Mouse (Mus musculus) midbrain, embryonic 15.5 days (tissue): ENCODE results near the gene L2hgdh. TPM values are rescaled to one million over a fixed set of nuclear protein-coding genes. Genes with fewer than 3 reads are reported as not detected.

Experiments used
- ATAC-seq: fragments of 200-750 bp; cut with Nextera tagmentation; replicated peaks from 2 replicates; pipeline ENCODE4 v1.8.0; 2017; ENCODE audit warnings: moderate TSS enrichment
- H3K27ac ChIP-seq: fragments of 300-500 bp; sonication (generic); 2 replicates; pipeline ENCODE4 v1.5.1; 2015; ENCODE audit warnings: mild to moderate bottlenecking, inconsistent platforms
- H3K27me3 ChIP-seq: fragments of 300-500 bp; sonication (generic); replicated peaks from 2 replicates; pipeline ENCODE4 v1.6.1; 2015; ENCODE audit warnings: inconsistent platforms
- H3K36me3 ChIP-seq: fragments of 300-500 bp; sonication (generic); replicated peaks from 2 replicates; pipeline ENCODE4 v1.6.1; 2015; ENCODE audit warnings: inconsistent platforms
- H3K4me1 ChIP-seq: fragments of 300-500 bp; sonication (generic); 2 replicates; pipeline ENCODE4 v1.6.1; 2015; ENCODE audit warnings: inconsistent platforms
- H3K4me2 ChIP-seq: fragments of 300-500 bp; sonication (generic); 2 replicates; pipeline ENCODE4 v1.6.1; 2015; ENCODE audit warnings: inconsistent platforms, mild to moderate bottlenecking, moderate library complexity
- H3K4me3 ChIP-seq: fragments of 300-500 bp; sonication (generic); 2 replicates; pipeline ENCODE4 v1.5.1; 2015; ENCODE audit warnings: mild to moderate bottlenecking, inconsistent platforms
- H3K9ac ChIP-seq: fragments of 300-500 bp; sonication (generic); 2 replicates; pipeline ENCODE4 v1.6.1; 2015; ENCODE audit warnings: mild to moderate bottlenecking, inconsistent platforms
- H3K9me3 ChIP-seq: fragments of 300-500 bp; sonication (generic); 2 replicates; pipeline ENCODE4 v1.6.1; 2016; ENCODE audit warnings: inconsistent platforms
- WGBS: fragments of 180-500 bp; shearing (Covaris S2); methylation state at CpG from one replicate; pipeline ENCODE4 v1.1.7; 2015; ENCODE audit warnings: mixed read lengths; 5-methylcytosine and 5-hydroxymethylcytosine counted together
- polyA plus RNA-seq: library from polyadenylated mRNA; unstranded; fragments of >200 nt; fragmentation: Nextera tagmentation; extraction: Ambion mirVana; gene quantifications from 2 replicates; pipeline ENCODE4 v1.2.1, GENCODE M21; 2015

L2hgdh gene
- polyA plus RNA-seq: 14.3 and 14.5 TPM in 2 replicates

GRCm38 (mm10) chr12:69724711-69725460 is at the start of gene L2hgdh, which contains the start of gene Atp5s:
Gene L2hgdh, minus strand, starts transcription at chr12:69724873.
Gene Atp5s, plus strand, starts transcription at chr12:69724950.
- Histone ChIP-seq H3K4me3 (peak within 1 kb of the TSS; percentile 80), H3K27me3 (no peaks in the 10 kb centered on the region), H3K9ac (peak within 1 kb of the TSS; percentile 78), H3K36me3 (peaks cover 7% of the 10 kb centered on the region), H3K4me1 (peaks cover 17% of the 10 kb centered on the region), H3K4me2 (peak within 1 kb of the TSS; percentile 88), H3K27ac (peak within 1 kb of the TSS; percentile 83), H3K9me3 (no peaks in the 10 kb centered on the region)
- ATAC-seq: peak; percentile 98
- under 1% methylated on average over 60 of the region's 60 CpGs for WGBS

GRCm38 (mm10) chr12:69768841-69769240 is 44.2 kb upstream of the L2hgdh start:
- no peaks in the 10 kb centered on the region for H3K27me3 ChIP-seq
- H3K4me1 ChIP-seq: peaks cover 10% of the 10 kb centered on the region
- no peaks in the 10 kb centered on the region for H3K36me3 ChIP-seq
- WGBS: 87% methylated on average over 2 of the region's 2 CpGs
- no peak for ATAC-seq
- H3K4me2 ChIP-seq: no peak overlapping the region
- no peak overlapping the region for H3K9ac ChIP-seq
- no peak overlapping the region for H3K4me3 ChIP-seq
- H3K9me3 ChIP-seq: no peaks in the 10 kb centered on the region
- H3K27ac ChIP-seq: no peak overlapping the region

- 0 out of 2 replicates have a peak overlapping the region, but pooled peaks have one; percentile 4 for H3K4me2 ChIP-seq
- no peak overlapping the region for H3K9ac ChIP-seq
- no peaks in the 10 kb centered on the region for H3K27me3 ChIP-seq
- ATAC-seq: peak; percentile 56; the same call in 1 of the 2 replicates
- H3K4me1 ChIP-seq: peaks cover 10% of the 10 kb centered on the region
- H3K4me3 ChIP-seq: no peak overlapping the region
- WGBS: 32% methylated on average over 9 of the region's 9 CpGs
- H3K36me3 ChIP-seq: no peaks in the 10 kb centered on the region
- H3K27ac ChIP-seq: no peak overlapping the region
- H3K9me3 ChIP-seq: no peaks in the 10 kb centered on the region
Observed at GRCm38 (mm10) chr12:69767476-69768258, 43.0 kb upstream of the L2hgdh start.

- peaks cover 10% of the 10 kb centered on the region for H3K4me1 ChIP-seq
- no peaks in the 10 kb centered on the region for H3K27me3 ChIP-seq
- ATAC-seq: no peak
- no peak overlapping the region for H3K27ac ChIP-seq
- no peak overlapping the region for H3K4me2 ChIP-seq
- H3K9ac ChIP-seq: no peak overlapping the region
- H3K4me3 ChIP-seq: no peak overlapping the region
- H3K36me3 ChIP-seq: no peaks in the 10 kb centered on the region
- WGBS: 86% methylated on average over 10 of the region's 10 CpGs
- no peaks in the 10 kb centered on the region for H3K9me3 ChIP-seq
Observed at GRCm38 (mm10) chr12:69766185-69766904, 41.7 kb upstream of the L2hgdh start.

GRCm38 (mm10) chr12:69765543-69765942 is 40.9 kb upstream of the L2hgdh start:
- Histone ChIP-seq H3K9ac (no peak overlapping the region), H3K27me3 (no peaks in the 10 kb centered on the region), H3K4me3 (no peak overlapping the region), H3K27ac (no peak overlapping the region), H3K9me3 (no peaks in the 10 kb centered on the region), H3K36me3 (no peaks in the 10 kb centered on the region), H3K4me2 (no peak overlapping the region), H3K4me1 (peaks cover 10% of the 10 kb centered on the region)
- WGBS: 58% methylated on average over 9 of the region's 9 CpGs
- no peak for ATAC-seq

- Histone ChIP-seq H3K4me3 (no peak overlapping the region), H3K9ac (no peak overlapping the region), H3K36me3 (no peaks in the 10 kb centered on the region), H3K27ac (no peak overlapping the region), H3K4me2 (no peak overlapping the region), H3K4me1 (peaks cover 19% of the 10 kb centered on the region), H3K9me3 (no peaks in the 10 kb centered on the region), H3K27me3 (no peaks in the 10 kb centered on the region)
- WGBS: 85% methylated on average over 2 of the region's 2 CpGs
- no peak for ATAC-seq
Observed at GRCm38 (mm10) chr12:69761603-69762002, 36.9 kb upstream of the L2hgdh start.

GRCm38 (mm10) chr12:69760743-69761406 is 36.2 kb upstream of the L2hgdh start:
- Histone ChIP-seq H3K27me3 (no peaks in the 10 kb centered on the region), H3K4me1 (peaks cover 19% of the 10 kb centered on the region), H3K36me3 (no peaks in the 10 kb centered on the region), H3K9ac (no peak overlapping the region), H3K9me3 (no peaks in the 10 kb centered on the region), H3K27ac (no peak overlapping the region), H3K4me2 (no peak overlapping the region), H3K4me3 (no peak overlapping the region)
- WGBS: 86% methylated on average over 20 of the region's 20 CpGs
- ATAC-seq: no peak

GRCm38 (mm10) chr12:69760014-69760413 is 35.3 kb upstream of the L2hgdh start:
- no peak overlapping the region for H3K9ac ChIP-seq
- H3K27me3 ChIP-seq: no peaks in the 10 kb centered on the region
- 71% methylated on average over 6 of the region's 6 CpGs for WGBS
- no peaks in the 10 kb centered on the region for H3K9me3 ChIP-seq
- H3K27ac ChIP-seq: no peak overlapping the region
- no peak overlapping the region for H3K4me2 ChIP-seq
- peaks cover 16% of the 10 kb centered on the region for H3K4me1 ChIP-seq
- no peaks in the 10 kb centered on the region for H3K36me3 ChIP-seq
- no peak overlapping the region for H3K4me3 ChIP-seq
- ATAC-seq: no peak

GRCm38 (mm10) chr12:69759267-69759885 is 34.7 kb upstream of the L2hgdh start:
- no peak overlapping the region for H3K9ac ChIP-seq

GRCm38 (mm10) chr12:69758221-69759185 is 33.8 kb upstream of the L2hgdh start:
- H3K27ac ChIP-seq: no peak overlapping the region
- no peaks in the 10 kb centered on the region for H3K27me3 ChIP-seq
- H3K9ac ChIP-seq: no peak overlapping the region; the same call in 1 of the 2 replicates
- H3K4me3 ChIP-seq: 0 out of 2 replicates have a peak overlapping the region, but pooled peaks have one; percentile 6
- H3K36me3 ChIP-seq: no peaks in the 10 kb centered on the region
- ATAC-seq: peak; percentile 54
- WGBS: 11% methylated on average over 22 of the region's 22 CpGs
- peak overlapping the region; percentile 47 for H3K4me2 ChIP-seq
- peaks cover 16% of the 10 kb centered on the region for H3K4me1 ChIP-seq
- no peaks in the 10 kb centered on the region for H3K9me3 ChIP-seq

More at GRCm38 (mm10) chr12:69759267-69759885, 34.7 kb upstream of the L2hgdh start:
- Histone ChIP-seq H3K4me3 (no peak overlapping the region), H3K4me1 (peaks cover 16% of the 10 kb centered on the region), H3K27ac (no peak overlapping the region), H3K27me3 (no peaks in the 10 kb centered on the region), H3K4me2 (no peak overlapping the region), H3K9me3 (no peaks in the 10 kb centered on the region), H3K36me3 (no peaks in the 10 kb centered on the region)
- 0 out of 2 replicates have a peak, but pooled peaks have one; percentile 37 for ATAC-seq
- 57% methylated on average over 7 of the region's 7 CpGs for WGBS
